Mouse (Mus musculus) NIH3T3 (cell line): ENCODE measurements at regions not wholly inside any gene's neighbourhood (a gene's known extent, or its start where the extent isn't known, plus 50 kb on each side); places are given as distances from the start of the nearest gene placed in this dataset.

Source experiments
- DNase-seq: peaks from one replicate; pipeline ENCODE4 v3.0.0-alpha.2; 2012; ENCODE audit warnings: low read depth

- no peak for DNase-seq
Observed at GRCm38 (mm10) chr3:61255643-61256042, 105.8 kb upstream of the Rap2b start.

- DNase-seq = peak; percentile 80
Observed at GRCm38 (mm10) chr3:61268453-61269335, 92.7 kb upstream of the Rap2b start.

GRCm38 (mm10) chr3:61285924-61286520 is 75.4 kb upstream of the Rap2b start:
- no peak for DNase-seq

GRCm38 (mm10) chr3:61288195-61288594 is 73.2 kb upstream of the Rap2b start:
- no peak for DNase-seq

- DNase-seq = peak; percentile 66
Observed at GRCm38 (mm10) chr3:61294855-61295254, 66.6 kb upstream of the Rap2b start.

GRCm38 (mm10) chr3:61297290-61297689 is 64.1 kb upstream of the Rap2b start:
- DNase-seq = no peak

GRCm38 (mm10) chr3:61302214-61302613 is 59.2 kb upstream of the Rap2b start:
- no peak for DNase-seq

- DNase-seq = no peak
Observed at GRCm38 (mm10) chr3:61303485-61303884, 58.0 kb upstream of the Rap2b start.

- no peak for DNase-seq
Observed at GRCm38 (mm10) chr3:61306306-61306705, 55.1 kb upstream of the Rap2b start.

GRCm38 (mm10) chr3:61308764-61309163 is 52.7 kb upstream of the Rap2b start:
- DNase-seq = peak; percentile 67

GRCm38 (mm10) chr3:61309197-61309596 is 52.2 kb upstream of the Rap2b start:
- no peak for DNase-seq
